Mouse (Mus musculus): ENCODE data around the gene Gm13030. TPM values are rescaled to one million over a fixed set of nuclear protein-coding genes. Genes with fewer than 3 reads are reported as not detected.
"Not testable (repeated sequence)": the region's sequence is repeated elsewhere in the genome, so short reads cannot be mapped to it uniquely, and the experiment has no call there.

Gene Gm13030
- polyA plus RNA-seq, 1 experiment from 2014 or later, result not detected

GRCm38 (mm10) chr4:138889635-138890034 is 15.9 kb upstream of the Gm13030 start:
- Histone ChIP-seq H3K36me3 (peaks cover 8% of the 10 kb centered on the region), H3K27me3 (no peaks in the 10 kb centered on the region), H3K4me2 (replicated peaks) (no peak overlapping the region), H3K27ac (replicated peaks) (no peak overlapping the region), H3K4me1 (no peaks in the 10 kb centered on the region), H3K9me3 (replicated peaks) (no peaks in the 10 kb centered on the region), H3K4me3 (replicated peaks) (no peak overlapping the region), H3K9ac (no peak overlapping the region)
- no peak for ATAC-seq (ENCODE audit: insufficient number of reproducible peaks, low FRiP score, low TSS enrichment, low read depth)
- 68% methylated on average over 8 of the region's 8 CpGs for WGBS

GRCm38 (mm10) chr4:138889165-138889564 is 15.4 kb upstream of the Gm13030 start:
- WGBS, result 39% methylated on average over 7 of the region's 7 CpGs

GRCm38 (mm10) chr4:138884261-138884660 is 10.5 kb upstream of the Gm13030 start:
- no peaks in the 10 kb centered on the region for H3K27me3 ChIP-seq
- H3K9ac ChIP-seq, result no peak overlapping the region
- no peak overlapping the region for H3K27ac ChIP-seq (replicated peaks)
- 12% methylated on average over 6 of the region's 6 CpGs for WGBS
- H3K4me2 ChIP-seq (replicated peaks), result no peak overlapping the region
- H3K36me3 ChIP-seq, result no peaks in the 10 kb centered on the region
- peaks cover 6% of the 10 kb centered on the region for H3K4me1 ChIP-seq
- ATAC-seq (ENCODE audit: insufficient number of reproducible peaks, low FRiP score, low TSS enrichment, low read depth), result no peak
- no peak overlapping the region for H3K4me3 ChIP-seq (replicated peaks)
- no peaks in the 10 kb centered on the region for H3K9me3 ChIP-seq (replicated peaks)

More at GRCm38 (mm10) chr4:138889165-138889564, 15.4 kb upstream of the Gm13030 start:
- H3K9me3 ChIP-seq (replicated peaks), result no peaks in the 10 kb centered on the region
- no peak overlapping the region for H3K4me2 ChIP-seq (replicated peaks)
- H3K9ac ChIP-seq, result no peak overlapping the region
- ATAC-seq (ENCODE audit: insufficient number of reproducible peaks, low FRiP score, low TSS enrichment, low read depth), result no peak
- H3K27me3 ChIP-seq, result no peaks in the 10 kb centered on the region
- no peaks in the 10 kb centered on the region for H3K4me1 ChIP-seq
- H3K27ac ChIP-seq (replicated peaks), result no peak overlapping the region
- H3K4me3 ChIP-seq (replicated peaks), result no peak overlapping the region
- peaks cover 6% of the 10 kb centered on the region; the same call in 1 of the 2 replicates for H3K36me3 ChIP-seq

- Histone ChIP-seq H3K9me3 (replicated peaks) (no peaks in the 10 kb centered on the region), H3K4me1 (peaks cover 6% of the 10 kb centered on the region), H3K36me3 (no peaks in the 10 kb centered on the region), H3K27me3 (no peaks in the 10 kb centered on the region), H3K27ac (replicated peaks) (no peak overlapping the region), H3K4me3 (replicated peaks) (no peak overlapping the region; the same call in 1 of the 2 replicates), H3K4me2 (replicated peaks) (peak overlapping the region; percentile 40), H3K9ac (no peak overlapping the region)
- no peak for ATAC-seq (ENCODE audit: insufficient number of reproducible peaks, low FRiP score, low TSS enrichment, low read depth)
- 9% methylated on average over 16 of the region's 16 CpGs for WGBS
Measured at GRCm38 (mm10) chr4:138882179-138882578, 8.4 kb upstream of the Gm13030 start.

GRCm38 (mm10) chr4:138880811-138881584 is 7.2 kb upstream of the Gm13030 start:
- no peak for ATAC-seq (ENCODE audit: insufficient number of reproducible peaks, low FRiP score, low TSS enrichment, low read depth)
- Histone ChIP-seq H3K27ac (replicated peaks) (no peak overlapping the region), H3K27me3 (no peaks in the 10 kb centered on the region), H3K9me3 (replicated peaks) (no peaks in the 10 kb centered on the region), H3K36me3 (no peaks in the 10 kb centered on the region), H3K4me2 (replicated peaks) (no peak overlapping the region), H3K4me1 (peaks cover 6% of the 10 kb centered on the region), H3K9ac (no peak overlapping the region), H3K4me3 (replicated peaks) (no peak overlapping the region)
- 79% methylated on average over 7 of the region's 7 CpGs for WGBS

GRCm38 (mm10) chr4:138879808-138880207 is 6.0 kb upstream of the Gm13030 start:
- H3K4me3 ChIP-seq (replicated peaks), result no peak overlapping the region
- no peak overlapping the region for H3K9ac ChIP-seq
- no peak for ATAC-seq (ENCODE audit: insufficient number of reproducible peaks, low FRiP score, low TSS enrichment, low read depth)
- no peaks in the 10 kb centered on the region for H3K36me3 ChIP-seq
- H3K27me3 ChIP-seq, result no peaks in the 10 kb centered on the region
- no peak overlapping the region for H3K4me2 ChIP-seq (replicated peaks)
- H3K4me1 ChIP-seq, result peaks cover 6% of the 10 kb centered on the region
- H3K27ac ChIP-seq (replicated peaks), result no peak overlapping the region
- no peaks in the 10 kb centered on the region for H3K9me3 ChIP-seq (replicated peaks)
- 80% methylated on average over 11 of the region's 11 CpGs for WGBS

- no peak overlapping the region for H3K27ac ChIP-seq (replicated peaks)
- no peak overlapping the region for H3K4me2 ChIP-seq (replicated peaks)
- H3K9me3 ChIP-seq (replicated peaks), result no peaks in the 10 kb centered on the region
- H3K9ac ChIP-seq, result no peak overlapping the region
- no peaks in the 10 kb centered on the region for H3K27me3 ChIP-seq
- H3K4me3 ChIP-seq (replicated peaks), result no peak overlapping the region
- WGBS, result 58% methylated on average over 8 of the region's 8 CpGs
- ATAC-seq (ENCODE audit: insufficient number of reproducible peaks, low FRiP score, low TSS enrichment, low read depth), result no peak
- no peaks in the 10 kb centered on the region for H3K36me3 ChIP-seq
- peaks cover 6% of the 10 kb centered on the region for H3K4me1 ChIP-seq
Measured at GRCm38 (mm10) chr4:138878783-138879182, 5.0 kb upstream of the Gm13030 start.

- no peaks in the 10 kb centered on the region for H3K36me3 ChIP-seq
- H3K4me1 ChIP-seq, result peaks cover 6% of the 10 kb centered on the region
- no peak within 1 kb of the TSS for H3K27ac ChIP-seq (replicated peaks)
- WGBS, result 76% methylated on average over 4 of the region's 4 CpGs
- no peak within 1 kb of the TSS for H3K9ac ChIP-seq
- H3K4me3 ChIP-seq (replicated peaks), result no peak within 1 kb of the TSS
- no peak for ATAC-seq (ENCODE audit: insufficient number of reproducible peaks, low FRiP score, low TSS enrichment, low read depth)
- H3K27me3 ChIP-seq, result no peaks in the 10 kb centered on the region
- no peak within 1 kb of the TSS for H3K4me2 ChIP-seq (replicated peaks)
- no peaks in the 10 kb centered on the region for H3K9me3 ChIP-seq (replicated peaks)
Measured at GRCm38 (mm10) chr4:138877731-138878130, 4.0 kb upstream of the Gm13030 start, which contains the start of gene Pla2g2e. Gene Pla2g2e, plus strand, starts transcription at chr4:138877942.

GRCm38 (mm10) chr4:138875986-138876385 is 2.2 kb upstream of the Gm13030 start:
- WGBS, result 87% methylated on average over 2 of the region's 2 CpGs
- no peak for ATAC-seq (ENCODE audit: insufficient number of reproducible peaks, low FRiP score, low TSS enrichment, low read depth)

GRCm38 (mm10) chr4:138875275-138875674 is 1.5 kb upstream of the Gm13030 start:
- not testable (repeated sequence) for H3K4me2 ChIP-seq (replicated peaks); H3K36me3 ChIP-seq; H3K27me3 ChIP-seq; H3K4me1 ChIP-seq; ATAC-seq (ENCODE audit: insufficient number of reproducible peaks, low FRiP score, low TSS enrichment, low read depth); H3K9me3 ChIP-seq (replicated peaks); H3K27ac ChIP-seq (replicated peaks); H3K9ac ChIP-seq; H3K4me3 ChIP-seq (replicated peaks)
- WGBS, result 72% methylated on average over 2 of the region's 2 CpGs

More at GRCm38 (mm10) chr4:138875986-138876385, 2.2 kb upstream of the Gm13030 start:
- H3K36me3 ChIP-seq, result no peaks in the 10 kb centered on the region
- no peak overlapping the region for H3K4me3 ChIP-seq (replicated peaks)
- H3K4me2 ChIP-seq (replicated peaks), result no peak overlapping the region
- H3K27me3 ChIP-seq, result no peaks in the 10 kb centered on the region
- H3K4me1 ChIP-seq, result no peaks in the 10 kb centered on the region
- H3K27ac ChIP-seq (replicated peaks), result no peak overlapping the region
- no peaks in the 10 kb centered on the region for H3K9me3 ChIP-seq (replicated peaks)
- H3K9ac ChIP-seq, result no peak overlapping the region

GRCm38 (mm10) chr4:138868666-138869065 is 5.1 kb downstream of the Gm13030 start:
- WGBS, result 37% methylated on average over 8 of the region's 8 CpGs

GRCm38 (mm10) chr4:138866413-138866812 is 7.4 kb downstream of the Gm13030 start:
- Histone ChIP-seq H3K27me3 (no peaks in the 10 kb centered on the region), H3K27ac (replicated peaks) (no peak overlapping the region), H3K4me3 (replicated peaks) (no peak overlapping the region), H3K9me3 (replicated peaks) (no peaks in the 10 kb centered on the region), H3K9ac (no peak overlapping the region), H3K4me2 (replicated peaks) (no peak overlapping the region), H3K36me3 (no peaks in the 10 kb centered on the region), H3K4me1 (no peaks in the 10 kb centered on the region)
- no peak for ATAC-seq (ENCODE audit: insufficient number of reproducible peaks, low FRiP score, low TSS enrichment, low read depth)
- 11% methylated on average over 7 of the region's 7 CpGs for WGBS

More at GRCm38 (mm10) chr4:138868666-138869065, 5.1 kb downstream of the Gm13030 start:
- no peaks in the 10 kb centered on the region for H3K36me3 ChIP-seq
- ATAC-seq (ENCODE audit: insufficient number of reproducible peaks, low FRiP score, low TSS enrichment, low read depth), result no peak
- H3K27ac ChIP-seq (replicated peaks), result no peak overlapping the region
- H3K4me1 ChIP-seq, result no peaks in the 10 kb centered on the region
- H3K9me3 ChIP-seq (replicated peaks), result no peaks in the 10 kb centered on the region
- no peaks in the 10 kb centered on the region for H3K27me3 ChIP-seq
- no peak overlapping the region for H3K9ac ChIP-seq
- H3K4me3 ChIP-seq (replicated peaks), result no peak overlapping the region
- H3K4me2 ChIP-seq (replicated peaks), result no peak overlapping the region

Measured in embryonic facial prominence, embryonic 15.5 days (tissue).